Mouse (Mus musculus) midbrain, embryonic 13.5 days (tissue): ENCODE measurements at regions not wholly inside any gene's neighbourhood (a gene's known extent, or its start where the extent isn't known, plus 50 kb on each side); places are given as distances from the start of the nearest gene placed in this dataset. TPM values are rescaled to one million over a fixed set of nuclear protein-coding genes. Genes with fewer than 3 reads are reported as not detected.
"Not testable (repeated sequence)": the region's sequence is repeated elsewhere in the genome, so short reads cannot be mapped to it uniquely, and the experiment has no call there.

Source experiments
- ATAC-seq: fragments of 200-750 bp; cut with Nextera tagmentation; 2 replicates; pipeline ENCODE4 v1.8.0; 2017; ENCODE audit warnings: mild to moderate bottlenecking, moderate TSS enrichment, moderate library complexity
- H3K27ac ChIP-seq: fragments of 300-500 bp; sonication (generic); 2 replicates; pipeline ENCODE4 v1.5.1; 2015; ENCODE audit warnings: inconsistent platforms, mild to moderate bottlenecking, moderate library complexity
- H3K27me3 ChIP-seq: fragments of 300-500 bp; sonication (generic); 2 replicates; pipeline ENCODE4 v1.6.1; 2015; ENCODE audit warnings: mild to moderate bottlenecking, inconsistent platforms
- H3K36me3 ChIP-seq: fragments of 300-500 bp; sonication (generic); 2 replicates; pipeline ENCODE4 v1.6.1; 2015; ENCODE audit warnings: mild to moderate bottlenecking, inconsistent platforms
- H3K4me1 ChIP-seq: fragments of 300-500 bp; sonication (generic); replicated peaks from 2 replicates; pipeline ENCODE4 v1.6.1; 2015; ENCODE audit warnings: inconsistent platforms
- H3K4me2 ChIP-seq: fragments of 300-500 bp; sonication (generic); replicated peaks from 2 replicates; pipeline ENCODE4 v1.6.1; 2015; ENCODE audit warnings: moderate library complexity, mild to moderate bottlenecking, inconsistent platforms
- H3K4me3 ChIP-seq: fragments of 300-500 bp; sonication (generic); replicated peaks from 2 replicates; pipeline ENCODE4 v1.5.1; 2015; ENCODE audit warnings: mild to moderate bottlenecking, inconsistent platforms
- H3K9ac ChIP-seq: fragments of 300-500 bp; sonication (generic); replicated peaks from 2 replicates; pipeline ENCODE4 v1.6.1; 2015; ENCODE audit warnings: mild to moderate bottlenecking, inconsistent platforms
- H3K9me3 ChIP-seq: fragments of 300-500 bp; sonication (generic); 2 replicates; pipeline ENCODE4 v1.6.1; 2016; ENCODE audit warnings: mild to moderate bottlenecking, inconsistent platforms
- WGBS: fragments of 180-500 bp; shearing (Covaris S2); methylation state at CpG from one replicate; pipeline ENCODE4 v1.1.7; 2015; 5-methylcytosine and 5-hydroxymethylcytosine counted together
- microRNA-seq: library from miRNA; unstranded; fragments of <30 nt; microRNA quantifications from one replicate; pipeline ENCODE4, GENCODE M21; 2016

GRCm38 (mm10) chr13:61805300-61805699 is 235.4 kb upstream of the Cts3 start:
- WGBS: 86% methylated on average over 3 of the region's 3 CpGs
- H3K27me3 ChIP-seq, ATAC-seq, H3K4me2 ChIP-seq, H3K4me3 ChIP-seq, H3K27ac ChIP-seq, H3K36me3 ChIP-seq, H3K4me1 ChIP-seq, H3K9ac ChIP-seq: not testable (repeated sequence)
- H3K9me3 ChIP-seq: peaks cover 10% of the 10 kb centered on the region; the same call in 1 of the 2 replicates

GRCm38 (mm10) chr13:61804168-61804874 is 234.4 kb upstream of the Cts3 start:
- peak overlapping the region; percentile 50 for H3K4me2 ChIP-seq
- not testable (repeated sequence) for H3K4me1 ChIP-seq, H3K36me3 ChIP-seq, H3K9me3 ChIP-seq, H3K27ac ChIP-seq, H3K27me3 ChIP-seq
- 0 out of 2 replicates have a peak, but pooled peaks have one; percentile 48 for ATAC-seq
- WGBS: 1% methylated on average over 19 of the region's 19 CpGs
- H3K9ac ChIP-seq: peak overlapping the region; percentile 55
- H3K4me3 ChIP-seq: peak overlapping the region; percentile 53

- WGBS: 35% methylated on average over 5 of the region's 5 CpGs
Measured at GRCm38 (mm10) chr13:61803763-61804162, 233.8 kb upstream of the Cts3 start.

GRCm38 (mm10) chr13:61763457-61763856 is 193.5 kb upstream of the Cts3 start:
- H3K9me3 ChIP-seq, H3K27me3 ChIP-seq, H3K4me2 ChIP-seq, H3K4me3 ChIP-seq, H3K4me1 ChIP-seq, ATAC-seq, H3K36me3 ChIP-seq, H3K9ac ChIP-seq, H3K27ac ChIP-seq: not testable (repeated sequence)
- WGBS: 87% methylated on average over 1 of the region's 1 CpGs

More at GRCm38 (mm10) chr13:61803763-61804162, 233.8 kb upstream of the Cts3 start:
- ATAC-seq, H3K9ac ChIP-seq, H3K36me3 ChIP-seq, H3K27ac ChIP-seq, H3K4me1 ChIP-seq, H3K27me3 ChIP-seq, H3K9me3 ChIP-seq: not testable (repeated sequence)
- peak overlapping the region; percentile 50 for H3K4me2 ChIP-seq
- H3K4me3 ChIP-seq: peak overlapping the region; percentile 53

Small RNAs in the stretch of these regions (microRNA-seq; reads per million reads assigned to microRNA genes)
- not detected for gene Gm23739
